ENCODE assay signal across 26 mouse cellular contexts in genomic region chr1:102811401-102811800, GRCm38 (mm10).
A peak's percentile ranks its signal among the peaks of the same experiment; 100 is the strongest.
DNase-seq lines count a peak whose midpoint lies in the region; ATAC-seq and TF ChIP-seq lines count a peak whose summit lies in the region.
"Had no signal": no experiment of that assay in that cellular context is flagged by ENCODE, and none has a peak within 500 bp of the region (broad histone marks: within the 10 kb centered on the region; RNA-seq: fewer than 3 reads in every experiment).

No protein-coding gene starts in this region.

- no peak for TF ChIP-seq EP300 in stomach, postnatal 0 days (optimal IDR thresholded peaks at IDR 0.05)

- no peak for TF ChIP-seq CTCF in stomach, postnatal 0 days (IDR thresholded peaks at IDR 0.05; ENCODE audit: low read depth)

- no peak overlapping the region for H3K4me3 ChIP-seq in ES-E14 (ENCODE audit: insufficient read depth in 1 of 2, low read depth in 1 of 2, low read length in 2 of 2, poor library complexity in 1 of 2, severe bottlenecking in 1 of 2)
- H3K4me3 ChIP-seq in stomach, postnatal 0 days (ENCODE audit: low read depth, low read length): no peak overlapping the region
- no peak overlapping the region for H3K4me3 ChIP-seq in midbrain, embryonic 16.5 days (ENCODE audit: low read depth, low read length)

- no peaks in the 10 kb centered on the region for H3K4me1 ChIP-seq in ES-E14 (ENCODE audit: control insufficient read depth in 2 of 2, insufficient read depth in 2 of 2, low read length in 2 of 2, poor library complexity in 1 of 2)
- no peaks in the 10 kb centered on the region for H3K4me1 ChIP-seq in stomach, postnatal 0 days (replicated peaks; ENCODE audit: control insufficient read depth, insufficient read depth)
- H3K4me1 ChIP-seq in midbrain, embryonic 16.5 days (ENCODE audit: control insufficient read depth, insufficient read depth, low read length): no peaks in the 10 kb centered on the region

- H3K36me3 ChIP-seq in ES-E14 (ENCODE audit: control insufficient read depth, insufficient read depth, low read length, poor library complexity, severe bottlenecking): no peaks in the 10 kb centered on the region
- no peaks in the 10 kb centered on the region for H3K36me3 ChIP-seq in stomach, postnatal 0 days (ENCODE audit: control insufficient read depth, insufficient read depth, low read length)
- H3K36me3 ChIP-seq in midbrain, embryonic 16.5 days (ENCODE audit: control insufficient read depth, insufficient read depth, low read length): no peaks in the 10 kb centered on the region
- H3K36me3 ChIP-seq: G1E had no signal

- no peak overlapping the region; the same call in 1 of the 2 replicates for H3K27ac ChIP-seq in ES-E14 (ENCODE audit: insufficient read depth, low read depth, low read length, poor library complexity, severe bottlenecking)
- no peak overlapping the region for H3K27ac ChIP-seq in stomach, postnatal 0 days (replicated peaks)
- no peak overlapping the region for H3K27ac ChIP-seq in midbrain, embryonic 16.5 days (ENCODE audit: low read length)

- H3K27me3 ChIP-seq in stomach, postnatal 0 days (ENCODE audit: control insufficient read depth, insufficient read depth, low read length): no peaks in the 10 kb centered on the region
- no peaks in the 10 kb centered on the region for H3K27me3 ChIP-seq in midbrain, embryonic 16.5 days (ENCODE audit: control insufficient read depth, insufficient read depth, low read depth, low read length)
- H3K27me3 ChIP-seq: CH12.LX, Patski had no signal

- no peak for ATAC-seq in stomach, postnatal 0 days (ENCODE audit: low FRiP score, low TSS enrichment)
- no peak for ATAC-seq in midbrain, embryonic 16.5 days
- ATAC-seq: activated CD4-positive, CD25-positive, alpha-beta regulatory T cell, adult 4 months; CD4-positive, CD25-positive, alpha-beta regulatory T cell, adult 4 months; Patski had no signal

- H3K9me3 ChIP-seq in ES-E14 (ENCODE audit: control insufficient read depth, insufficient read depth, low read depth, low read length): no peaks in the 10 kb centered on the region
- H3K9me3 ChIP-seq in stomach, postnatal 0 days (ENCODE audit: control insufficient read depth, low read length): no peaks in the 10 kb centered on the region
- no peaks in the 10 kb centered on the region for H3K9me3 ChIP-seq in midbrain, embryonic 16.5 days (replicated peaks; ENCODE audit: control insufficient read depth, low read length, poor library complexity, severe bottlenecking)

- H3K4me2 ChIP-seq in stomach, postnatal 0 days (replicated peaks; ENCODE audit: low read depth): no peak overlapping the region
- H3K4me2 ChIP-seq in midbrain, embryonic 16.5 days (ENCODE audit: low read length): no peak overlapping the region

- DNase-seq in ES-CJ7 (ENCODE audit: low read depth, low spot score) (peak; percentile 71), ES-E14 (ENCODE audit: low read depth, low spot score) (peak; percentile 27), R1 (ENCODE audit: low read depth, low spot score) (peak; percentile 85), ZHBTc4 (ENCODE audit: low read depth, low spot score) (peak; percentile 87)
- DNase-seq in layer of hippocampus, postnatal 10 days (ENCODE audit: low spot score in 2 of 2): no peak
- DNase-seq in stomach, postnatal 0 days (ENCODE audit: low spot score): no peak
- no peak for DNase-seq in adrenal gland, adult 8-10 months
- DNase-seq: adrenal gland, adult 2 months; adrenal gland, postnatal 10 days; adrenal gland, postnatal 14 days; adrenal gland, postnatal 25 days; adrenal gland, postnatal 36 days; B cell, adult 2 months; cerebellum, adult 11 months; cerebellum, adult 11-12 months; cerebellum, adult 18-20 months; cerebellum, adult 2 months; cerebellum, adult 8-10 months; cerebellum, adult 9-10 months; cerebellum, adult 9-11 months had no signal

- WGBS in stomach, postnatal 0 days: 62% methylated on average over 1 of the region's 1 CpGs
- WGBS in midbrain, embryonic 16.5 days: 76% methylated on average over 1 of the region's 1 CpGs

- in situ Hi-C loops in ES-E14 (cut with MboI; ENCODE audit: low sequenced_read_pairs in 2 of 2, unreplicated experiment in 2 of 2): no loop called here

- no peak overlapping the region for H3K9ac ChIP-seq in ES-E14 (ENCODE audit: insufficient read depth, low read depth, low read length, poor library complexity, severe bottlenecking)
- no peak overlapping the region for H3K9ac ChIP-seq in stomach, postnatal 0 days (ENCODE audit: low read length)
- H3K9ac ChIP-seq in midbrain, embryonic 16.5 days (ENCODE audit: low read depth, low read length): no peak overlapping the region

TF ChIP-seq in ES-E14, 5 proteins besides CTCF, POLR2A, EP300 and RAD21:
- TF ChIP-seq MAFK (IDR thresholded peaks at IDR 0.05; ENCODE audit: insufficient read depth, low read depth, low read length): 0 out of 2 replicates have a peak, but pooled peaks have one; percentile 17
- no peak for TF ChIP-seq CHD2 (IDR thresholded peaks at IDR 0.05; ENCODE audit: low read depth, low read length)
- no peak for TF ChIP-seq ZNF384 (IDR thresholded peaks at IDR 0.05; ENCODE audit: low read depth, low read length)
- TF ChIP-seq ZC3H11A (IDR thresholded peaks at IDR 0.05; ENCODE audit: borderline replicate concordance, low read depth, low read length): no peak
- TF ChIP-seq HCFC1 (IDR thresholded peaks at IDR 0.05; ENCODE audit: borderline replicate concordance, insufficient read depth, low read length): no peak

Comparison
In these comparisons a context has a peak if more than half of its experiments do, and no peak if none do; other contexts are left out.
1. DNase-seq: peak in ES-CJ7 (single experiment), ES-E14 (single experiment), R1 (single experiment) and ZHBTc4 (single experiment); none in layer of hippocampus, postnatal 10 days (0 of 2), stomach, postnatal 0 days (single experiment) and adrenal gland, adult 8-10 months (single experiment).